Mouse (Mus musculus) fat pad, adult 2 months (tissue): ENCODE results near the gene Fbxo11.
"Not testable (repeated sequence)": the region's sequence is repeated elsewhere in the genome, so short reads cannot be mapped to it uniquely, and the experiment has no call there.

Source experiments
- DNase-seq: peaks from one replicate; pipeline ENCODE4 v3.0.0-alpha.2; 2011; ENCODE audit warnings: low read depth, low spot score; ENCODE audit errors: extremely low read depth

The Fbxo11 gene

GRCm38 (mm10) chr17:87968483-87968926 is 96.6 kb downstream of the Fbxo11 start:
- DNase-seq = not testable (repeated sequence)

- no peak for DNase-seq
Measured at GRCm38 (mm10) chr17:87963081-87964075, 101.7 kb downstream of the Fbxo11 start.

GRCm38 (mm10) chr17:87959931-87960330 is 105.2 kb downstream of the Fbxo11 start:
- DNase-seq = not testable (repeated sequence)

- not testable (repeated sequence) for DNase-seq
Measured at GRCm38 (mm10) chr17:87959406-87959805, 105.7 kb downstream of the Fbxo11 start.

- DNase-seq = no peak
Measured at GRCm38 (mm10) chr17:87958283-87958682, 106.8 kb downstream of the Fbxo11 start.

- no peak for DNase-seq
Measured at GRCm38 (mm10) chr17:87957096-87957840, 107.8 kb downstream of the Fbxo11 start.

- DNase-seq = not testable (repeated sequence)
Measured at GRCm38 (mm10) chr17:87954618-87955124, 110.4 kb downstream of the Fbxo11 start.

- no peak for DNase-seq
Measured at GRCm38 (mm10) chr17:87948965-87949584, 116.0 kb downstream of the Fbxo11 start.
